Mouse (Mus musculus): Measurements from ENCODE around the gene Hoxb7. TPM values are rescaled to one million over a fixed set of nuclear protein-coding genes. Genes with fewer than 3 reads are reported as not detected.

Gene Hoxb7
- total RNA-seq (2014; rRNA removed) (0.19 TPM in 1 of 2 replicates, not detected in the other), polyA plus RNA-seq (2015; fragmentation: Nextera tagmentation; extraction: Ambion mirVana) (not detected in 2 replicates)

DNA sequence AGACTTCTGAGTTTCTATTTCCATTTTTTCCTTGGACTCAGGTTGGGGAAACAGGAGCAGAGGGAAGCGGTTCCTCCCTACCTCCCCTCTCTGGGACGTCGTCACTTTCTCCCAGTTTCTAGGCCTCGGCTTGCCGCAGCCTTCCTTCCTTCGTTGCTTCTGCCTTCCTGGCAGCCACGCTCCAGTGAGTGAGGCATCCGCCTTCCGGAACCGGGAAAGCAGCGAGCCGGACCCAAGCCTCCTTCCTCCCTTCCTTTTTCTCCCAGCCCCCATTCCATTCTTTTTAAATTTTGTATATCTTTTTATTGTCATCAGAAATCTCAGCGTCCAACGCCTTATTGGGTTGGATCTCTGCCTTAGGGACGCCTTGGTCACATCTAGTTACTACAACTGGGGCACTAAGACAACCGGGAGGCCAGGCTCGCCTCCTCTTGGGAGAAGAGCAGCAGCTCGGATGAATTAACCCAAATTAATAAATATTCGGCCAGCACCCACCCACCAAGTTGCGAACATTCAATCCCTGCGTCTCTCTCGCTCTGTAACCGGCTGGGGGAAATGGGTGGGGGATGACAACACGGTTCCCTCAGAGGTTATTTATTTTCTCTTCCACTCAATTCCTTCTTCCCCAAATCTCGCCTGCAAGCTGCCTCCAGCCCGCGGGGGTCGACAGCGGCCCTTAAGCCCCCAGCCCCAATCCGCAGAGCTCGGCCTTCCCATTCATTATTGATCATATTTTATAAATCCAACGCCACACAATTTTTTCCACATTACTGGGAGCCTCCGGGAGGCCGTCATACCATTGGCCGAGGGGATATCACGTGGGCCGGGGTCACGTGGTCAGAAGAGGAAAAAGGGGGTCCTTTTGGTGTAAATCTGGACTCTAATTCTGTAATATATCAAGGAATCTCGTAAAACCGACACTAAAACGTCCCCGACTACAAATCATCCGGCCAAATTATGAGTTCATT, at the start of gene Hoxb7:
Gene Hoxb7 (plus strand): TSS at position 853 of the 968 bp plus-strand sequence.
- Histone ChIP-seq H3K4me1 (ENCODE audit: insufficient read depth, low read length) (no peaks in the 10 kb centered on the region), H3K4me2 (ENCODE audit: low read depth, low read length, poor library complexity, severe bottlenecking) (no peak within 1 kb of the TSS), H3K9ac (replicated peaks; ENCODE audit: low read length, poor library complexity, severe bottlenecking) (no peak within 1 kb of the TSS), H3K4me3 (ENCODE audit: low read depth, low read length) (peak within 1 kb of the TSS; percentile 9; the same call in 1 of the 2 replicates), H3K27ac (ENCODE audit: low read depth, low read length) (no peak within 1 kb of the TSS), H3K27me3 (ENCODE audit: insufficient read depth, low read length) (peaks cover 81% of the 10 kb centered on the region), H3K36me3 (ENCODE audit: insufficient read depth, low read length) (no peaks in the 10 kb centered on the region), H3K9me3 (ENCODE audit: low read length) (no peaks in the 10 kb centered on the region)
- 2% methylated on average over 43 of the region's 43 CpGs for WGBS
- no peak for DNase-seq (ENCODE audit: low spot score)
- TF ChIP-seq CTCF (IDR thresholded peaks at IDR 0.05), result no peak
- ATAC-seq (ENCODE audit: low FRiP score), result no peak

DNA sequence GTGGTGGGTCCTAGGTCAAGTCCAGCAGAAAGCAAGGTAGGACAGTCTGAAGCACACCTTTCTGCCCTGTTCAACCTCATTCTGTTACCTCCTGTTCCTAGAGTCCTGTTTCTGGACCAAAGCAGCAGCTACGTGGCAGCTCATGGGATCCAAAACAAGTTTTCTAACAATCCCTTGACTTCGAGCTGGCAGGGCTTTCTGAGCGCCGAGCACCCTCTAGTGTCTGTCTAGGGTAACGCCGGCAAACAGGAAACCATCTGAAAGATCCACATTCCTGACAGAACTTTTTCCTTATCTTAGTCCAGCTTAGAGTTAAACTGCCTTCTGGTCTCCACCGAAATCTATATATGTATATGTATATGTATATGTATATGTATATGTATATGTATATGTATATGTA, 46.2 kb upstream of the Hoxb7 start:
- Histone ChIP-seq H3K36me3 (ENCODE audit: insufficient read depth, low read length) (no peaks in the 10 kb centered on the region), H3K9me3 (ENCODE audit: low read length) (no peaks in the 10 kb centered on the region), H3K4me2 (ENCODE audit: low read depth, low read length, poor library complexity, severe bottlenecking) (no peak overlapping the region), H3K27me3 (ENCODE audit: insufficient read depth, low read length) (peaks cover 25% of the 10 kb centered on the region), H3K4me1 (ENCODE audit: insufficient read depth, low read length) (no peaks in the 10 kb centered on the region), H3K9ac (replicated peaks; ENCODE audit: low read length, poor library complexity, severe bottlenecking) (no peak overlapping the region), H3K4me3 (ENCODE audit: low read depth, low read length) (no peak overlapping the region), H3K27ac (ENCODE audit: low read depth, low read length) (no peak overlapping the region)
- ATAC-seq (ENCODE audit: low FRiP score) (no peak), DNase-seq (ENCODE audit: low spot score) (peak; percentile 63)
- TF ChIP-seq CTCF (IDR thresholded peaks at IDR 0.05), result peak; percentile 90
- WGBS, result under 1% methylated on average over 7 of the region's 7 CpGs

DNA sequence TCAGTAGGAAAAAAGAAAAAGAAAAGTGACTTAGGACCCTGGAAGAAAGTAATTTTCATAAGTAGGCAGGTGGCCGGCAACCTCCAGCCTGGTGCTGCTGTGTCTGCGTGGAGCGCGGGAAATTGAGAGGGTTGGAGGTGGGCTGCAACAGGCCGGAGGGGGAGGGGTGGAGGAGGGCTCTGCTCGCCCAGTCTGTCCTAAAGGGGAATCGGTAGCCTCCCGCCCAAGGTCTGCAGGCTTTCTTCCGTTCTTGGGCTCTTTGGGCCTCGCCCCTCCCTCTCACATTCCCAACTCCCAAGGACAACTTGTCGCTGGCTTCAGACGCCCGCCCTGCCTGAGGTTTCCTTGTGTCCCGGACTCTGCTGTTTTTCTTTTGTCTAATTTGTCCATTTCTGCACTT, 35.5 kb upstream of the Hoxb7 start:
- ATAC-seq (ENCODE audit: low FRiP score), result no peak
- under 1% methylated on average over 14 of the region's 14 CpGs for WGBS
- no peak for DNase-seq (ENCODE audit: low spot score)
- H3K27ac ChIP-seq (ENCODE audit: low read depth, low read length), result no peak overlapping the region
- no peaks in the 10 kb centered on the region for H3K36me3 ChIP-seq (ENCODE audit: insufficient read depth, low read length)
- no peak overlapping the region for H3K4me3 ChIP-seq (ENCODE audit: low read depth, low read length)
- H3K4me1 ChIP-seq (ENCODE audit: insufficient read depth, low read length), result no peaks in the 10 kb centered on the region
- H3K4me2 ChIP-seq (ENCODE audit: low read depth, low read length, poor library complexity, severe bottlenecking), result no peak overlapping the region
- H3K9me3 ChIP-seq (ENCODE audit: low read length), result no peaks in the 10 kb centered on the region
- H3K9ac ChIP-seq (replicated peaks; ENCODE audit: low read length, poor library complexity, severe bottlenecking), result no peak overlapping the region
- TF ChIP-seq CTCF (IDR thresholded peaks at IDR 0.05), result no peak
- peaks cover 81% of the 10 kb centered on the region for H3K27me3 ChIP-seq (ENCODE audit: insufficient read depth, low read length)

DNA sequence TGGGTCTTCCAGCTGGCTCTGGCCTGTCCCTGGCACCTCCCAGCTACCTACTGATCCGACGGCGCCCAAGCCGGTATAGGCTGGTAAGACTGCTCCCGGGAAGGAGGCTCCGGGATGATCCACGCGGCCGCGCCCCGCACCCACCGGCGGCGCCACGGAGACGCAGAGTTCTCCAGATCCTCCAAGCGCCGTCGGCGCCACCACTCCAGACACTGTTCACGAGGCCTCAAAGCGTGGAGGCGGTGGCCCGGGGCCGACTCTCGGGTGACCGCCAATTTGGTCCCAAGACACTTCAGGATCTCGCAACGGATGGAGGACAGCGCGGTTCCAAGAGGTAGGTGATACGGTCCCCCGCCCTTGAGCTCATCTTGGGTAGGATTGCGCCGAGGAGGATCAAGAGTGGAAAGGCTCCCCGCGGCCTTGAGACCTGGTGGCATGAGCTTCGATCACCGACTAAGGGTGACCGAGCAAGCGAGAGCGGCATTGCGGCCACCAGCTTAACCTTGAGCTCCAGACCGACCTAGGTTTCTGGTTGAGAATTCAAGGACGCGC, 34.9 kb upstream of the Hoxb7 start:
- Histone ChIP-seq H3K27ac (ENCODE audit: low read depth, low read length) (no peak overlapping the region), H3K4me1 (ENCODE audit: insufficient read depth, low read length) (no peaks in the 10 kb centered on the region), H3K27me3 (ENCODE audit: insufficient read depth, low read length) (peaks cover 83% of the 10 kb centered on the region), H3K36me3 (ENCODE audit: insufficient read depth, low read length) (no peaks in the 10 kb centered on the region), H3K4me3 (ENCODE audit: low read depth, low read length) (no peak overlapping the region), H3K9me3 (ENCODE audit: low read length) (no peaks in the 10 kb centered on the region), H3K4me2 (ENCODE audit: low read depth, low read length, poor library complexity, severe bottlenecking) (no peak overlapping the region), H3K9ac (replicated peaks; ENCODE audit: low read length, poor library complexity, severe bottlenecking) (no peak overlapping the region)
- ATAC-seq (ENCODE audit: low FRiP score) (no peak), DNase-seq (ENCODE audit: low spot score) (no peak)
- TF ChIP-seq CTCF (IDR thresholded peaks at IDR 0.05), result no peak
- 2% methylated on average over 46 of the region's 46 CpGs for WGBS

DNA sequence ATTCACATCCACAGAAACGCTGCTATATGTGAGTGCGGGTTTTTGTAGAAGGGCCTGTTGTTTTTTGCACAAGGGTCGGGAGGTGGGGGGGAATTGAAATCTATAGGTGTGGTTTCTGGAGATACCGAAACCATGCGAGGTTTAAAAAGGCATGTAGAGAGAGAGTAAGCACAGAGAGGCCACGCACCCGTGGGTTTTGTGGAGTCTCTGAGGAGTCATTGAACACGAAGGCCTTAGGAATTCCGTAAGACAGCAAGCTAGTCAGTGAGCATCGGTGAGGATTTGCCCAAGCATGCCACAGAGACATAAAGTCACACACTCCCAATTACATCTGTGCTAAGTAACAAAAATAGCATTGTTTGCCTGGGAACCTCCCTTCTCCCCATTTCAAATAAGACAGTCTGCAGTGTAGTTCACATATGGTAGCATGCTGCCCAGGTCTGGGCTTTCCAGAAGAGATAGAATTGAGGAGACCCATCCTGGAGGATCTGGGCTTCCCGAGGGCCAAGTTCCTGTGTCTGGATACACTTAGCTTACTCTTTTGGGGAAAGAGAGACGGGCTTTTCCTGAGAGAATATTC, 33.8 kb upstream of the Hoxb7 start:
- no peak for DNase-seq (ENCODE audit: low spot score)
- Histone ChIP-seq H3K4me1 (ENCODE audit: insufficient read depth, low read length) (no peaks in the 10 kb centered on the region), H3K9ac (replicated peaks; ENCODE audit: low read length, poor library complexity, severe bottlenecking) (no peak overlapping the region), H3K4me2 (ENCODE audit: low read depth, low read length, poor library complexity, severe bottlenecking) (no peak overlapping the region), H3K4me3 (ENCODE audit: low read depth, low read length) (no peak overlapping the region), H3K27me3 (ENCODE audit: insufficient read depth, low read length) (peaks cover 84% of the 10 kb centered on the region), H3K27ac (ENCODE audit: low read depth, low read length) (no peak overlapping the region), H3K9me3 (ENCODE audit: low read length) (no peaks in the 10 kb centered on the region), H3K36me3 (ENCODE audit: insufficient read depth, low read length) (no peaks in the 10 kb centered on the region)
- no peak for ATAC-seq (ENCODE audit: low FRiP score)
- TF ChIP-seq CTCF (IDR thresholded peaks at IDR 0.05), result no peak
- WGBS, result 5% methylated on average over 12 of the region's 12 CpGs
